Mouse (Mus musculus): ENCODE data around the gene Hoxa13.

The Hoxa13 gene

GRCm38 (mm10) chr6:52268756-52269155 lies 8.1 kb upstream of the Hoxa13 start:
- no peak for DNase-seq

- no peak for DNase-seq
Measured at GRCm38 (mm10) chr6:52268341-52268740, 7.7 kb upstream of the Hoxa13 start.

- no peak for DNase-seq
Measured at GRCm38 (mm10) chr6:52267691-52268090, 7.0 kb upstream of the Hoxa13 start.

- DNase-seq = no peak
Measured at GRCm38 (mm10) chr6:52267221-52267620, 6.5 kb upstream of the Hoxa13 start.

- no peak for DNase-seq
Measured at GRCm38 (mm10) chr6:52266666-52266985, 5.9 kb upstream of the Hoxa13 start.

- no peak for DNase-seq
Measured at GRCm38 (mm10) chr6:52265913-52266665, 5.4 kb upstream of the Hoxa13 start.

- no peak for DNase-seq
Measured at GRCm38 (mm10) chr6:52265306-52265912, 4.7 kb upstream of the Hoxa13 start.

GRCm38 (mm10) chr6:52264106-52264790 lies 3.6 kb upstream of the Hoxa13 start:
- no peak for DNase-seq

- DNase-seq = no peak
Measured at GRCm38 (mm10) chr6:52263321-52263585, 2.6 kb upstream of the Hoxa13 start.

- no peak for DNase-seq
Measured at GRCm38 (mm10) chr6:52262463-52263320, 2.0 kb upstream of the Hoxa13 start.

GRCm38 (mm10) chr6:52261751-52262462 lies 1.2 kb upstream of the Hoxa13 start:
- DNase-seq = no peak

GRCm38 (mm10) chr6:52259811-52260261 lies 844 bp downstream of the Hoxa13 start:
- no peak for DNase-seq

- DNase-seq = no peak
Measured at GRCm38 (mm10) chr6:52259081-52259790, 1.4 kb downstream of the Hoxa13 start.

GRCm38 (mm10) chr6:52256956-52257355 lies 3.7 kb downstream of the Hoxa13 start:
- peak; percentile 40 for DNase-seq

GRCm38 (mm10) chr6:52253511-52254500 lies 6.9 kb downstream of the Hoxa13 start:
- no peak for DNase-seq

GRCm38 (mm10) chr6:52252775-52253376 lies 7.8 kb downstream of the Hoxa13 start:
- DNase-seq = no peak

- DNase-seq = no peak
Measured at GRCm38 (mm10) chr6:52252016-52252774, 8.5 kb downstream of the Hoxa13 start.

- DNase-seq = no peak
Measured at GRCm38 (mm10) chr6:52251177-52251879, 9.4 kb downstream of the Hoxa13 start.

- no peak for DNase-seq
Measured at GRCm38 (mm10) chr6:52249826-52250225, 10.9 kb downstream of the Hoxa13 start.
